Mouse (Mus musculus): ENCODE data around the gene Elmo2.

DNA sequence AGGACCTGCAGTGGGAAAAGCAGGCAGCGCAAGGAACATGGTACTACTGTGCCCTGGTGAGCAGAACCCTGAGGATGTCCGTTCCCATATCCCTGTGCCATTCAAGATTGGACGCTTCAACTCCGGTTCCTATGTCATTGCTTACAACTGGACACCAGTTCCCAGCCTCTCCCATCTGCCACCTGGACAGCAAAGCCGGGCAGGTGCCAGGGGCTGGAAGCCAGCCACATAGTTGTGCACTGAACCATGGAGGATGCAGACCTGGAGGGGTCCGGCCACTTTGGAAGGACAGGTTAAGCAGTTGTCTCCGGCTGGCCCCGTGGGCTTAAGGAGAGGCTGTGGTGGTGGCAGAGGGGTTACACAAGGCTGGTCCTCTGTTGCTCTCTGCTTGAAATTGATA, 73.9 kb downstream of the Elmo2 start:
- TF ChIP-seq CTCF (conservative IDR thresholded peaks at IDR 0.05; ENCODE audit: low read length) (no peak), NANOG (IDR thresholded peaks at IDR 0.05; ENCODE audit: borderline replicate concordance, low read length) (no peak), POU5F1 (IDR thresholded peaks at IDR 0.05; ENCODE audit: borderline replicate concordance, low read length) (no peak)

All from E14TG2a.4 (cell line).